Mouse (Mus musculus) thymus, postnatal 4 days (tissue): Measurements from ENCODE around the gene Defb26.

ENCODE experiments used
- DNase-seq: peaks from one replicate; pipeline ENCODE4 v3.0.0; 2021

The Defb26 gene

GRCm38 (mm10) chr2:152464570-152465150 is 46.8 kb downstream of the Defb26 start, which contains the start of gene Defb23:
TSS of gene Defb23 (minus strand) at chr2:152464620.
- DNase-seq, result no peak

GRCm38 (mm10) chr2:152459241-152459640 is 52.3 kb downstream of the Defb26 start:
- DNase-seq, result no peak
